Mouse (Mus musculus): ENCODE measurements around the gene Ftsj3.

- TF ChIP-seq CTCF (IDR thresholded peaks at IDR 0.05; ENCODE audit: control insufficient read depth, insufficient read depth, insufficient read length) (no peak), FOSL1 (IDR thresholded peaks at IDR 0.05; ENCODE audit: insufficient read depth, low read length, poor library complexity, severe bottlenecking) (no peak)
Measured at GRCm38 (mm10) chr11:106283371-106283770, 27.5 kb upstream of the Ftsj3 start.

Measured in C2C12 (cell line).